Mouse (Mus musculus) testis, adult 2 months (tissue): ENCODE data around the gene Chit1. TPM values are rescaled to one million over a fixed set of nuclear protein-coding genes. Genes with fewer than 3 reads are reported as not detected.

Experiments
- H3K27ac ChIP-seq: fragments of 200-500 bp; 2 replicates; pipeline ENCODE4 v1.5.1; 2012; ENCODE audit warnings: low read depth, low read length; ENCODE audit not compliant: control insufficient read depth, insufficient read depth
- H3K27me3 ChIP-seq: fragments of 200-500 bp; 2 replicates; pipeline ENCODE4 v1.6.1; 2012; ENCODE audit warnings: mild to moderate bottlenecking, low read length, moderate library complexity; ENCODE audit not compliant: control insufficient read depth, insufficient read depth
- H3K36me3 ChIP-seq: fragments of 200-500 bp; 2 replicates; pipeline ENCODE4 v1.6.1; 2012; ENCODE audit warnings: mild to moderate bottlenecking, low read length; ENCODE audit not compliant: control insufficient read depth, insufficient read depth
- H3K4me1 ChIP-seq: fragments of 200-500 bp; 2 replicates; pipeline ENCODE4 v1.6.1; 2012; ENCODE audit warnings: low read length; ENCODE audit not compliant: control insufficient read depth, insufficient read depth
- H3K4me3 ChIP-seq: fragments of 200-500 bp; 2 replicates; pipeline ENCODE4 v1.5.1; 2012; ENCODE audit warnings: low read depth, mild to moderate bottlenecking, low read length, moderate library complexity, mixed read lengths; ENCODE audit not compliant: control insufficient read depth
- CTCF ChIP-seq: fragments of 200-500 bp; IDR thresholded peaks from 2 replicates; pipeline ENCODE4 v1.5.1; 2012; ENCODE audit warnings: low read depth, mild to moderate bottlenecking, inconsistent platforms, low read length, moderate library complexity; ENCODE audit not compliant: control insufficient read depth, insufficient read depth, insufficient replicate concordance
- POLR2A ChIP-seq: fragments of 200-500 bp; IDR thresholded peaks from 2 replicates; pipeline ENCODE4 v1.6.1; 2012; ENCODE audit warnings: low read depth, mild to moderate bottlenecking, inconsistent platforms, low read length, moderate library complexity; ENCODE audit not compliant: control insufficient read depth
- polyA plus RNA-seq: library from polyadenylated mRNA; depleted of rRNA; stranded (reverse); fragments of >200 nt; gene quantifications from 2 replicates; pipeline ENCODE4 v1.2.3, GENCODE M21; 2012

Gene Chit1
- polyA plus RNA-seq, 1 experiment = 8.7 TPM

GRCm38 (mm10) chr1:134193126-134193525 lies 82.1 kb downstream of the Chit1 start, which contains the start of gene Mybph:
Gene Mybph (plus strand): TSS chr1:134193448.
- Histone ChIP-seq H3K4me3 (no peak within 1 kb of the TSS), H3K27ac (no peak within 1 kb of the TSS), H3K36me3 (no peaks in the 10 kb centered on the region), H3K4me1 (no peaks in the 10 kb centered on the region), H3K27me3 (no peaks in the 10 kb centered on the region)
- no peak for TF ChIP-seq POLR2A
- TF ChIP-seq CTCF = no peak

- Histone ChIP-seq H3K27ac (no peak overlapping the region), H3K4me1 (no peaks in the 10 kb centered on the region), H3K4me3 (no peak overlapping the region), H3K36me3 (no peaks in the 10 kb centered on the region), H3K27me3 (no peaks in the 10 kb centered on the region)
- TF ChIP-seq POLR2A (no peak), CTCF (no peak)
Observed at GRCm38 (mm10) chr1:134193674-134194197, 82.7 kb downstream of the Chit1 start.

GRCm38 (mm10) chr1:134194298-134195022 lies 83.4 kb downstream of the Chit1 start:
- no peaks in the 10 kb centered on the region for H3K4me1 ChIP-seq
- no peaks in the 10 kb centered on the region for H3K36me3 ChIP-seq
- H3K27me3 ChIP-seq = no peaks in the 10 kb centered on the region
- TF ChIP-seq CTCF = no peak
- 0 out of 2 replicates have a peak, but pooled peaks have one; percentile 13 for TF ChIP-seq POLR2A
- H3K4me3 ChIP-seq = no peak overlapping the region
- H3K27ac ChIP-seq = no peak overlapping the region; the same call in 1 of the 2 replicates

GRCm38 (mm10) chr1:134195117-134195516 lies 84.1 kb downstream of the Chit1 start:
- no peak for TF ChIP-seq POLR2A
- TF ChIP-seq CTCF = no peak
- no peaks in the 10 kb centered on the region for H3K27me3 ChIP-seq
- H3K36me3 ChIP-seq = no peaks in the 10 kb centered on the region
- no peak overlapping the region for H3K4me3 ChIP-seq
- H3K4me1 ChIP-seq = no peaks in the 10 kb centered on the region
- H3K27ac ChIP-seq = no peak overlapping the region

GRCm38 (mm10) chr1:134195571-134195970 lies 84.5 kb downstream of the Chit1 start:
- Histone ChIP-seq H3K27ac (peak overlapping the region; percentile 16; the same call in 1 of the 2 replicates), H3K36me3 (no peaks in the 10 kb centered on the region), H3K4me1 (no peaks in the 10 kb centered on the region), H3K4me3 (no peak overlapping the region), H3K27me3 (no peaks in the 10 kb centered on the region)
- no peak for TF ChIP-seq POLR2A
- no peak for TF ChIP-seq CTCF

- Histone ChIP-seq H3K27ac (peak overlapping the region; percentile 16; the same call in 1 of the 2 replicates), H3K4me3 (no peak overlapping the region), H3K36me3 (no peaks in the 10 kb centered on the region), H3K27me3 (no peaks in the 10 kb centered on the region), H3K4me1 (no peaks in the 10 kb centered on the region)
- no peak for TF ChIP-seq POLR2A
Observed at GRCm38 (mm10) chr1:134195979-134196378, 84.9 kb downstream of the Chit1 start.

- no peaks in the 10 kb centered on the region for H3K36me3 ChIP-seq
- TF ChIP-seq POLR2A (no peak), CTCF (peak; percentile 74; the same call in 1 of the 2 replicates)
- H3K27ac ChIP-seq = no peak overlapping the region; the same call in 1 of the 2 replicates
- no peaks in the 10 kb centered on the region for H3K4me1 ChIP-seq
- no peak overlapping the region for H3K4me3 ChIP-seq
- H3K27me3 ChIP-seq = no peaks in the 10 kb centered on the region
Observed at GRCm38 (mm10) chr1:134196386-134196785, 85.3 kb downstream of the Chit1 start.
